Mouse (Mus musculus): ENCODE data around the gene Prrxl1. TPM values are rescaled to one million over a fixed set of nuclear protein-coding genes. Genes with fewer than 3 reads are reported as not detected.

Gene Prrxl1
- total RNA-seq, 4 experiments from 2014 or later: not detected

Other genes with a start within 250 kb of the Prrxl1 start
- not detected for gene 1700024G13Rik, start 211.0 kb upstream of the Prrxl1 start, total RNA-seq (2022)
- gene Slc18a3, start 134.6 kb upstream of the Prrxl1 start, total RNA-seq (2022): not detected
- gene Chat, start 133.4 kb upstream of the Prrxl1 start, total RNA-seq (2022): not detected
- gene Ercc6, start 85.9 kb upstream of the Prrxl1 start, total RNA-seq (2022): 1 to 10 TPM; 3.2 to 6.4 (median 4.6) TPM
- gene 3425401B19Rik, start 85.9 kb downstream of the Prrxl1 start, total RNA-seq (2022): 100 to 1,000 TPM; 314 to 378 (median 368) TPM
- gene Tmem273, start 186.6 kb downstream of the Prrxl1 start, total RNA-seq (2022): not detected
- gene Fam170b, start 234.6 kb downstream of the Prrxl1 start, total RNA-seq (2022): under 1 TPM in 2 of 4 experiments, not detected in 2; 0.10 to 0.16 TPM